Mouse (Mus musculus) kidney, embryonic 16.5 days (tissue): ENCODE data around the gene Idi1. TPM values are rescaled to one million over a fixed set of nuclear protein-coding genes. Genes with fewer than 3 reads are reported as not detected.
"Not testable (repeated sequence)": the region's sequence is repeated elsewhere in the genome, so short reads cannot be mapped to it uniquely, and the experiment has no call there.

Experiments
- ATAC-seq: fragments of 200-750 bp; cut with Nextera tagmentation; 2 replicates; pipeline ENCODE4 v1.8.0; 2017; ENCODE audit warnings: moderate TSS enrichment; ENCODE audit not compliant: low FRiP score, low TSS enrichment
- H3K27ac ChIP-seq: fragments of 300-500 bp; sonication (generic); 2 replicates; pipeline ENCODE4 v1.5.1; 2014; ENCODE audit warnings: low read length
- H3K27me3 ChIP-seq: fragments of 300-500 bp; sonication (generic); 2 replicates; pipeline ENCODE4 v1.6.1; 2014; ENCODE audit warnings: low read length, control low read depth, mixed read lengths; ENCODE audit not compliant: insufficient read depth
- H3K36me3 ChIP-seq: fragments of 300-500 bp; sonication (generic); 2 replicates; pipeline ENCODE4 v1.6.1; 2014; ENCODE audit warnings: low read length, control low read depth, mixed read lengths; ENCODE audit not compliant: insufficient read depth
- H3K4me1 ChIP-seq: fragments of 300-500 bp; sonication (generic); 2 replicates; pipeline ENCODE4 v1.6.1; 2014; ENCODE audit warnings: low read length, control low read depth, mixed read lengths; ENCODE audit not compliant: insufficient read depth
- H3K4me2 ChIP-seq: fragments of 300-500 bp; sonication (generic); replicated peaks from 2 replicates; pipeline ENCODE4 v1.6.1; 2014; ENCODE audit warnings: low read depth, low read length
- H3K4me3 ChIP-seq: fragments of 300-500 bp; sonication (generic); 2 replicates; pipeline ENCODE4 v1.5.1; 2014; ENCODE audit warnings: mild to moderate bottlenecking, low read length
- H3K9ac ChIP-seq: fragments of 300-500 bp; sonication (generic); replicated peaks from 2 replicates; pipeline ENCODE4 v1.6.1; 2014; ENCODE audit warnings: low read length
- H3K9me3 ChIP-seq: fragments of 300-500 bp; sonication (generic); 2 replicates; pipeline ENCODE4 v1.6.1; 2016; ENCODE audit warnings: low read length, control low read depth
- WGBS: fragments of 180-500 bp; shearing (Covaris S2); extraction: QIAGEN DNeasy Blood & Tissue Kit; methylation state at CpG from one replicate; pipeline ENCODE4 v1.1.7; 2014; 5-methylcytosine and 5-hydroxymethylcytosine counted together
- polyA plus RNA-seq: library from polyadenylated mRNA; unstranded; fragments of >200 nt; fragmentation: Nextera tagmentation; extraction: Ambion mirVana; gene quantifications from 2 replicates; pipeline ENCODE4 v1.2.1, GENCODE M21; 2015

The Idi1 gene
- polyA plus RNA-seq = 59.7 and 62.6 TPM in 2 replicates

DNA sequence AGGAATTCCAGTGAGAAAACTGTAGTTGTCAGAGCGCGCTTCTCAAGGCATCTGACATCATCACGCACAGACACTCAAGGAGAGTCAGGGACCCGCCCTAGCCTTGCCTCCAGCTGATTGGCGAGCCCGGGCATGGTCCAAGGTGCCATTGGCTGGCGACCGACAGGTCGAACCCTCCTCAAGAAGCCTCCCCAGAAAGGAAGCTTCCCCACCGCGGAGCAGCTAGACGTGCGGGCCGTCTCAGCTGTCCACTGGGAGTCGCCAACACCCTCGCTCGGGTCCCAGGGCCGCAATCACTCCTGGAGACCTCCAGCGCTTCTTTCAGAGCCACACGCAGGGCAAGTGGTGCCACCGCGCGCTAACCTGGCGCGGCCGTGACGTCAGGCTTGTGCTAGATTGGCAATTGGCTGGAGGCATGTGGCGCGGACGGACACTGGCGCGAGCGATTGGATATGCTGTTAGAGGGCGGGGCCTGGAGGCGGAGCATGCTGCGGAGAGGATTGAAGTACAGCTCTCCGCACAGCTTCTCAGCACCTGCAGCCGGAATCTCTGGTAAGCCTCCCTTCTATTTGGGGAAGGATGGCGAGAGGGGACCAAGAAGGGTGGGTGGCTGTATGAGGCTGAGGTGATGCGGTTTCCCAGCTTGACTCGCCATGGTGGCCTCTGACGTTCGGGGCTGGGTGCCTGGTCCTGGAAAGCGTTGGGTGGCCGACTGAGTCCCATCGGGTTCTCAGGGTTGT is at the start of gene Idi1:
Gene Idi1 (plus strand): TSS at position 57 of the 740 bp plus-strand sequence.
- H3K27ac ChIP-seq = peak within 1 kb of the TSS; percentile 93

GRCm38 (mm10) chr13:8838394-8838793 is 46.9 kb upstream of the Idi1 start:
- WGBS = 32% methylated on average over 3 of the region's 3 CpGs
- ATAC-seq = no peak; the same call in 1 of the 2 replicates
- no peak overlapping the region for H3K9ac ChIP-seq
- peaks cover 59% of the 10 kb centered on the region for H3K36me3 ChIP-seq
- no peak overlapping the region for H3K4me2 ChIP-seq
- no peaks in the 10 kb centered on the region for H3K4me1 ChIP-seq
- no peaks in the 10 kb centered on the region for H3K27me3 ChIP-seq
- no peaks in the 10 kb centered on the region for H3K9me3 ChIP-seq
- no peak overlapping the region for H3K4me3 ChIP-seq
- no peak overlapping the region for H3K27ac ChIP-seq

More for the DNA sequence above, at the start of gene Idi1:
- under 1% methylated on average over 46 of the region's 46 CpGs for WGBS
- H3K27me3 ChIP-seq = no peaks in the 10 kb centered on the region
- H3K9ac ChIP-seq = peak within 1 kb of the TSS; percentile 79
- peaks cover 12% of the 10 kb centered on the region; the same call in 1 of the 2 replicates for H3K4me1 ChIP-seq
- peak; percentile 100 for ATAC-seq
- no peaks in the 10 kb centered on the region for H3K9me3 ChIP-seq
- H3K4me2 ChIP-seq = peak within 1 kb of the TSS; percentile 56
- peaks cover 14% of the 10 kb centered on the region; the same call in 1 of the 2 replicates for H3K36me3 ChIP-seq
- H3K4me3 ChIP-seq = peak within 1 kb of the TSS; percentile 66

GRCm38 (mm10) chr13:8839111-8839510 is 46.2 kb upstream of the Idi1 start:
- peak overlapping the region; percentile 46 for H3K27ac ChIP-seq
- no peaks in the 10 kb centered on the region for H3K9me3 ChIP-seq
- no peak overlapping the region for H3K9ac ChIP-seq
- WGBS = 89% methylated on average over 10 of the region's 10 CpGs
- H3K4me2 ChIP-seq = no peak overlapping the region
- H3K27me3 ChIP-seq = no peaks in the 10 kb centered on the region
- no peak overlapping the region for H3K4me3 ChIP-seq
- H3K36me3 ChIP-seq = peaks cover 59% of the 10 kb centered on the region
- H3K4me1 ChIP-seq = no peaks in the 10 kb centered on the region
- ATAC-seq = no peak

DNA sequence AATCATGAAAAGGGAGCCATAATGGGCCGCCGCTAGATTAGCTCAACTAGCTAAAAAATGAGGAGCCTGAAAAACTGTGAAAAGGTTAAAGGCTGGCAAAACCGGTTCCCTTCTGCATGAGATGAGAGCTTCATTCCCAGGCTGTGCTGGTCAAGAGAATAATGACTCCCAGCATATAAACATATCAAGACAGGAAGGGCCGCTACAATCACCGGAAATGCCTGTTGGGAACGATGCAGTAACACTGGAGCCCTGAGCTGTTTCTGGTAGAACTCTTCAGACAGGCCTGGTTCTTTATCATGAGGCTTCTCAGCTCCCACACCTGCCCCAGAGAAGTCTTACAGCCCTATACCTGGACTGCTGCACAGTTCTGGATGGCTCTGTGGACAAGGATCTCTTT is 45.4 kb upstream of the Idi1 start:
- H3K9ac ChIP-seq = no peak overlapping the region
- no peak overlapping the region for H3K4me2 ChIP-seq
- H3K27me3 ChIP-seq = no peaks in the 10 kb centered on the region
- 0 out of 2 replicates have a peak, but pooled peaks have one; percentile 46 for ATAC-seq
- H3K27ac ChIP-seq = peak overlapping the region; percentile 69
- WGBS = 81% methylated on average over 6 of the region's 6 CpGs
- H3K9me3 ChIP-seq = no peaks in the 10 kb centered on the region
- H3K4me3 ChIP-seq = no peak overlapping the region
- H3K36me3 ChIP-seq = peaks cover 54% of the 10 kb centered on the region
- H3K4me1 ChIP-seq = no peaks in the 10 kb centered on the region

GRCm38 (mm10) chr13:8840941-8841340 is 44.4 kb upstream of the Idi1 start:
- Histone ChIP-seq H3K9ac (no peak overlapping the region), H3K4me3 (no peak overlapping the region), H3K27ac (peak overlapping the region; percentile 69; the same call in 1 of the 2 replicates), H3K4me1 (no peaks in the 10 kb centered on the region), H3K9me3 (no peaks in the 10 kb centered on the region), H3K27me3 (no peaks in the 10 kb centered on the region), H3K36me3 (peaks cover 44% of the 10 kb centered on the region), H3K4me2 (no peak overlapping the region)
- WGBS = 83% methylated on average over 2 of the region's 2 CpGs
- ATAC-seq = no peak

DNA sequence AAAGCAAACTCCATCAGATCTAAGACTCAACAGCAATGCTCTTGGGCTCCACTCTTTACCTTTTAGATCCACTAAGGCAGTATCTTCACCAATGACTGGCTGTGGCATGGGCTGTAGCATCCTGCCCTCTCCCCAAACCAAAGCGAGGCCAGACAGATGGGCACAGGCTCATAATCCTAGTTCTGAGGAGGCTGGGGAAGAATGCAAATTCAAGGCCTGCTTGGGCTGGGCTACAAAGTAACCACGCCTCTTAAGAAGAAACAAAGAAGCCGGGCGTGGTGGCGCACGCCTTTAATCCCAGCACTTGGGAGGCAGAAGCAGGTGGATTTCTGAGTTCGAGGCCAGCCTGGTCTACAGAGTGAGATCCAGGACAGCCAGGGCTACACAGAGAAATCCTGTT is 43.5 kb upstream of the Idi1 start:
- 97% methylated on average over 7 of the region's 7 CpGs for WGBS
- not testable (repeated sequence) for H3K4me2 ChIP-seq, ATAC-seq, H3K4me3 ChIP-seq, H3K9me3 ChIP-seq, H3K27me3 ChIP-seq, H3K4me1 ChIP-seq, H3K9ac ChIP-seq, H3K27ac ChIP-seq
- peaks cover 43% of the 10 kb centered on the region for H3K36me3 ChIP-seq

DNA sequence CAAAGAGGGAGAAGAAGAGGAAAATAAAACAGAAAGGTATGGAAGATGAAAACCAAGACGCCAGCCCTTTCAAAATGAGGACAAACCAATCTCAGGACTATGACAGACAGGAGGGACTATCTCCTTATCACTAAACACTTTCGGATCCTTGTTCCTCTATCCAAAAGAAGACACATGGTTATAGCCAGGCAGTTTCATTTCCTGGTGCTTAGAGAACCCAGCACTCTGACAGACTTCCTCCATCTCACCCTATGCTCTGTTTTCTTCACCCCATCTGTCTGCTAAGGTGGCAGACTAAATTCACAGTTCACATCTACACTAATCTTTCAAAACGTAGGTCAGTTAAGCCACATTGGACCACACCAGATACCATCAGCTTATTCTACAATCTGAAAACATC is 43.0 kb upstream of the Idi1 start:
- Histone ChIP-seq H3K4me1 (no peaks in the 10 kb centered on the region), H3K4me3 (no peak overlapping the region), H3K27ac (no peak overlapping the region), H3K36me3 (peaks cover 47% of the 10 kb centered on the region), H3K9ac (no peak overlapping the region), H3K4me2 (no peak overlapping the region), H3K27me3 (no peaks in the 10 kb centered on the region), H3K9me3 (no peaks in the 10 kb centered on the region)
- no peak for ATAC-seq
- WGBS = 89% methylated on average over 3 of the region's 3 CpGs

DNA sequence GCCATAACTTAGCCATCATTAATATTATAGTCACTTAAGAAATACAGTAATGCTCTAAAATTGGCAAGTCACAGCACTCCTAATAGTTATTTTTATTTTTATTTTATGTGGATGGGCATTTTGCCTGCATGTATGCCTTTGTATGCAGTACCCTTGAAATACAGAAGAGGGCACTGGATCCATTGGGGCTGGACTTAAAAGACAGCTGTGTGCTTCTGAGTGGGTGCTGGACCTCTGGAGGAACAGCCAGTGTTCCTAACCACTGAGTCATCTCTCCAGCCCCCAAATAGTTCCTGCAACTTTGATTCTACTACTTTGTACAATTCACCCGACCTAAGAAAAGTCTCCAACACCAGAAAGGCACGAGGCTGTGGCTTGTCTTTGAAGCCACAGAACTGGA is 37.6 kb upstream of the Idi1 start:
- Histone ChIP-seq H3K9me3 (no peaks in the 10 kb centered on the region), H3K4me1 (no peaks in the 10 kb centered on the region), H3K27me3 (no peaks in the 10 kb centered on the region), H3K4me3 (no peak overlapping the region), H3K4me2 (no peak overlapping the region), H3K9ac (no peak overlapping the region), H3K36me3 (peaks cover 32% of the 10 kb centered on the region; the same call in 1 of the 2 replicates), H3K27ac (no peak overlapping the region)
- no peak for ATAC-seq
- 51% methylated on average over 2 of the region's 2 CpGs for WGBS

GRCm38 (mm10) chr13:8849311-8849710 is 36.0 kb upstream of the Idi1 start:
- H3K27ac ChIP-seq = no peak overlapping the region
- WGBS = 83% methylated on average over 1 of the region's 1 CpGs

GRCm38 (mm10) chr13:8853424-8853823 is 31.9 kb upstream of the Idi1 start:
- WGBS = 98% methylated on average over 4 of the region's 4 CpGs
- no peak overlapping the region for H3K4me3 ChIP-seq
- no peaks in the 10 kb centered on the region for H3K4me1 ChIP-seq
- peaks cover 26% of the 10 kb centered on the region for H3K36me3 ChIP-seq
- H3K27me3 ChIP-seq = no peaks in the 10 kb centered on the region
- no peak for ATAC-seq
- H3K4me2 ChIP-seq = no peak overlapping the region
- H3K27ac ChIP-seq = no peak overlapping the region
- no peak overlapping the region for H3K9ac ChIP-seq
- no peaks in the 10 kb centered on the region for H3K9me3 ChIP-seq

More at GRCm38 (mm10) chr13:8849311-8849710, 36.0 kb upstream of the Idi1 start:
- Histone ChIP-seq H3K36me3 (peaks cover 34% of the 10 kb centered on the region), H3K4me1 (no peaks in the 10 kb centered on the region), H3K4me2 (no peak overlapping the region), H3K4me3 (no peak overlapping the region), H3K27me3 (no peaks in the 10 kb centered on the region), H3K9ac (no peak overlapping the region), H3K9me3 (no peaks in the 10 kb centered on the region)
- ATAC-seq = no peak
